Mouse (Mus musculus) heart, adult 8-10 months (tissue): ENCODE measurements around the gene Slc35f1. TPM values are rescaled to one million over a fixed set of nuclear protein-coding genes. Genes with fewer than 3 reads are reported as not detected.

Experiments
- DNase-seq: peaks from one replicate; pipeline ENCODE4 v3.0.0; 2022; ENCODE audit warnings: low spot score
- total RNA-seq, 4 experiments: library from RNA; stranded (reverse); gene quantifications; 2 replicates each; pipeline ENCODE4 v1.2.4; 2022

Gene Slc35f1
- total RNA-seq, 4 experiments from 2014 or later: 0.66 to 0.88 (median 0.74) TPM

DNA sequence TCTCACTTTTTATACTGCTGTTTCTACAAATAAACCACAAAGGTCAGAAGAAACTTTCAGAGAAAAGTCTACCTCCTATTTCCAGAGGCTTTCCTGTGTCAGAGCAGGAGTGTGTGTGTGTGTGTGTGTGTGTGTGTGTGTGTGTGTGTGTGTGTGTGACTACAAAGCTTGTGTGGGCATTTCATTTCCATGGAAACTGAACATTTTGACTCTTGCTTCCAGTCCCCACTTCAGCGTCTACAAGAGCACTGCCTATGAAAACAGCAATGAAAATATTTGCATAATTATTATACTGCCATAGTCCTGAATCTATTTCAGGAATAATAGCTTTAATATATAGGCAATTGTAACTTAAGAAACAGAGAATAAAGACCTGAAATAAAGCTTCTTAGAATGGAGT, 241.8 kb downstream of the Slc35f1 start:
- DNase-seq: no peak

DNA sequence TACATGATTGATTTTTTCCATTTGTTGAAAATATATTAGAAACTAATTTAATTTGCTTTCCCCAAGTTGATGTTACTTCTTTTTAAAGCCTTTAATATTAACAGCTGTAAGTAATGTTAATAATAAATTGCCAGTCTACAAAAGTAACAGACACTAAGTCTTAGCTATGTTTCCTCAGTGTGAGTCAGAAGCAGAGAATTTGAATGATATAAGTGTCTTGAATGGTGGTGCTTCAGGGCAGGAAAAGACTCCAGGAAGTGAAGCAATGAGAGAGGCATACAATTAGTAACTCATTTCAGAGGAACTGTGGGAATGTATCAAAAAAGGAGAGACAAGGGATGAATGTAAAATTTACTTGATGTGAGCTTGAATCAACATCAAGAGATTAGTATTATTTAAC, 244.3 kb downstream of the Slc35f1 start:
- DNase-seq: no peak

DNA sequence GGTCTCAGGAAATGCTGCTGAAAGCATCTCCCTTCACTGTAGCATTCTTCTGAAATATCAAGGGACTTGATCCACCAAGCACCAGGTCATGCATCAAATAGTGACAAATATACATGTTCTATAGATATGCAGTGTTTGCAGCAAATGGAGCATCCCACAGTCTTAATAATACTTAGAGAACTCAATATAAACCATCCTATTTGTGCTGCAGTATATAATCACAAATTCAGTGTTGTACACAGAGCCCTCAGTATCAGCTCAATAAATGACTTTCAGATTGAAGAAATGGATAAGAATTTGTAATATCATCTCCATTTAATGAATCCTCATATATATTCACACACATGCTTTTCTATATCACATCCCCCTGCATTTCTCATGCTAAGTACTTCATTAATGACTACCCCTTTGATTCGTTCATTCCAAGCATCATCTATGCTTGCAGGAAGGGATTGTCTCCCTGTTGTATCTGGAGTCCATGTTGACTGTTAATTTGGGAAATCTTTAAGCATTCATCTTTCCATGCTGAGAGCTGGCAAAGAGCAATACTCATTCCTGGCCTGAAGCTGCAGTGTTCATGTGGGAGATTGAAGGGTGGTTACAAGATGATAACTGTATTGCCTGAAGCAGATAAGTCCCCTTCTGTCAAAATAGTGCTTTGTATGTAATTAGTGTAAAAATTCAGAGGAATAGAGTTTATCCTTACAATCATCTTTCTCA, 249.9 kb downstream of the Slc35f1 start:
- DNase-seq: no peak

DNA sequence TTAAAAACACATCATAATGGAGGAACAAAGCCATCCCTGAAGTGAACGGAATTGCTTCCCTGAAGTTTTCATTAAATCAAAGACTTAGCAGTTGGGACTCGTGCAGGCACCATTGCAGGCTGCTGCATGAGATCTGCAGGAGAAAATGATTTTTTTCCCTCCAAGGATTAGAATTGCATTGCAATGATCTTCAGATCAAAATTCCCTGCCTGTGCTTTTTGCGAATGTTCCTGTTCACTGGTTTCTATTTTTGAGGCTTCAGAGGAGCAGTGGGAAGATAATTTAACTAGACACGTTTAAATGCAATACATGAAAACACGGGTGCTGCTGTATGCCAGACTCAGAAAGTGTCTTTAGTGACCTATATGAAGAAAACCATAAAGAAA, 250.5 kb downstream of the Slc35f1 start:
- no peak for DNase-seq

DNA sequence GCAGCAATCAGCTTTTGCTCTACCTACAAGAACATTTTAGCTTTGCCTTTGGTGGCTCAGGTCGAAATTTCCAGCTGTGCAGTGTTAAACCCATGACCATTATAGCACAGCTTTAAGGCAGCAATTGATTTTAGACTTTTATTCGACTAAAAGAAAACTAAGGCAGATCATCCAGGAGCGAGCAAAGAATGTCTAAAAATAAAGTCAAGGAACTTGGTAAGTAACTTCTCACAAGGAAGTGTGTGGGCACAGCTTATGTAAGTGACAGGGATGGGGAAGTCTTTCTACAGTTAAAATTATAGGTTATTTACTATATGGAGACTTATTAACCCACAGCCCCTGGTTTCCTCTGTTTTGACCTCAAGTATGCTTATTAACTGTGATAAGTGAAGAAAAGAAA, 262.2 kb downstream of the Slc35f1 start:
- no peak for DNase-seq

DNA sequence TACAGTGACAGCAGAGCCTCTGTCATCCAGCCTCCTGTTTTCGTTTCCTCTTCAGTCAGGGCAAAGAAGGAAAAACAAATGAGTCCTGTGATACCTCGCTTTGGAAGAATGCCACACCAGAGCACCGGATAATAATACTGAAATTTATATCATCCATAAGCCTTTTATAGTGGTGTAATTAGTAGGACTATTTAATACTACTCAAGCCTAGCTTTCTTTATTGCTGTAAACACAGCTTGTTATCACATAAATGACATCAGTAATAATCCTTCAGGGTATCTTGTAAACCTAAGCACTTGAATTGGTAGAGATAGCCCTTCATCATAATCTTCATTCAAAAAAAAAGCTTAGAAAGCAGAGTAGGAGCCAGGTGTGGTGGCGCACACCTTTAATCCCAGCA, 266.4 kb downstream of the Slc35f1 start:
- DNase-seq: no peak

DNA sequence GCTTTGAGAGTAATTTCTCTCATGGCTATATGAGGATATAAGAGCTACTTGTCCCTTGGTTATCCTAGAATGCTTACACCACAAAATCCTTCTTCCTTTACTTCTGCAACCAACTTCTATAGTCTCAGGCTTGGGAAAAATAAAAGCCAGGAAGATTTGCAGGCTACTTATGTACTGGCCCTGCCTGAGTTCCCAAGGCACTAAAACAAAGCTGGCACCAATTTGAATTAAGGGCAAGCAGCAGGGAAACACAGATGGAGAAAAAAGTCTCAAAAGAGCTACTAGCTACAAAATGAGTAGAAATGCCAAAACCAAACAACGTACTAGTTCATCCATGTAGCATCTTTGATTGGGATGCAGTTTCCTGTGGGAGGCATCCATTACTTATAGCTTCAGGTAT, 288.9 kb downstream of the Slc35f1 start:
- DNase-seq: no peak

DNA sequence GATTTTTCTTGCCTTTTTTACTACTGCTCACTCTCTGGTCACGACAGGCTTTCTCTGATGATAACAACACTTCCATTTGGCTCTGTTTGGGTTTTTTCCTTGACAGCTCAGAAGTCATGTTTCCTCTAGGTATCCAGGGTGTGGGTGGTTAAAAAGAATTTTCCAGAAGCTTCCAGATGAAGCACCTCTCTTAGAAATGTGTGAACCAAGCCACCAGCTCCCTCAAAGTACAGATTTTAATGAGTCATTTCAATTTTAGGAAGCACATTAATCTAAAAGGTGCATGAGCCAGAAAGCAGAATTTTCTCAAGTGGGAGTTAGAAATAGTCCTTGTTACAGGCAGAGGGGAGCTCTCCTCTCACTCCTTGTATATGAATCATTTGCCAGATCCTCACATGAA, 292.5 kb downstream of the Slc35f1 start:
- DNase-seq: no peak

DNA sequence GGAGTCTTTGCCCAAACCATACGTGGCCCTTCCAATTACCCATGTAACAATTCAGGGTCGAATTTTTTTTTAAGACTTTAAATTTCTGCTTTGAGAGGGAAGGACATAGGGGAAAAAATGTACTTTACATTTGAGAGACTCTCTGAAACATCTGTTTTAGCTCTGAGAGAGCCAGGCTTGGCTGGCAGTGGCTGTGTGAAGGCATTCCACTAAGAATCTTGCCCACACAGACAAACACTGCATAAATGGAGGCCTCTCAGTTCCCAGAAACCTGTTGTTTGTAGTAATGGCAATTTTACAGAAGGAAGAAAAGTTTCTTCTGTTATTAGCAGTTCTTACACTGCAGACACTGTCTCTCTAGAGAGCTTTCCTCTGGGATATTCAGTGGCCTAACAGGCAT, 301.9 kb downstream of the Slc35f1 start:
- no peak for DNase-seq

DNA sequence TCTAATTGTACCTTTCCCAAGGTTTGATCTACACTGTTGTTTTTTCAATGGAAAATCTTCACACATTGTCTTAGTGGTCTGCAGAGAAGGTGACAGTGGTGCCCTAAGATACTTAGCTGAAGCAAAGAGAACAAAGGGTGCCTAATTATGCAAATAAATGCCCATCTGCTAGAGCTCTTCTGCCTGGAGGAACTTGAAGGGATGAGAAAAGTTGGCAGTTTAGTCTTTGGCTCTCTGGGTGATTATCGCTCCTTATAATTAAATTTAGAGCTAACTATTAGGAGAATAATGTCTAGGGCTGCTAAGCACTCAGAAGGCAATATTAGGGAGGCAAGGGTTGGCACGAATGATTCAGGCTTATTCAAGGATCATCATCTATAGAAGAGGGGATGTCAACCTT, 306.6 kb downstream of the Slc35f1 start:
- DNase-seq: no peak

DNA sequence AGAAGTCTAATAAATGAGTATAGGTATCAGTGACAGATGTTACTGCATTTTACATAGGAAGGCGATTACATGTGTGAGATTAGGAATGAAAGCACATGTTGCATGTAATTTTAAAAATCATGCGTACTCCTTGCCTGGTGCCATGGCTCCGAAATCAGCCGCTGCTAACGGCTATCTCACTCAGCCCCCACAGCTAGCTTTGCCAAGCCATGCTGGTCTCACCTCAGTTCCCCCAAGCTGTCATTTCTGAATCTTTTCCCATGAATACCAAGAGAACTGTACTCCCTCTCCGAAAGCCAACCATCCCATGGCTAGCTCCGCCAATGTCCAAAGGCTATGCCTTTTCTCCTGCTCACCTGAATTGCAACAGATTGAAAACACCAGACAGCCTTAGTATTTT, 310.8 kb downstream of the Slc35f1 start:
- no peak for DNase-seq

DNA sequence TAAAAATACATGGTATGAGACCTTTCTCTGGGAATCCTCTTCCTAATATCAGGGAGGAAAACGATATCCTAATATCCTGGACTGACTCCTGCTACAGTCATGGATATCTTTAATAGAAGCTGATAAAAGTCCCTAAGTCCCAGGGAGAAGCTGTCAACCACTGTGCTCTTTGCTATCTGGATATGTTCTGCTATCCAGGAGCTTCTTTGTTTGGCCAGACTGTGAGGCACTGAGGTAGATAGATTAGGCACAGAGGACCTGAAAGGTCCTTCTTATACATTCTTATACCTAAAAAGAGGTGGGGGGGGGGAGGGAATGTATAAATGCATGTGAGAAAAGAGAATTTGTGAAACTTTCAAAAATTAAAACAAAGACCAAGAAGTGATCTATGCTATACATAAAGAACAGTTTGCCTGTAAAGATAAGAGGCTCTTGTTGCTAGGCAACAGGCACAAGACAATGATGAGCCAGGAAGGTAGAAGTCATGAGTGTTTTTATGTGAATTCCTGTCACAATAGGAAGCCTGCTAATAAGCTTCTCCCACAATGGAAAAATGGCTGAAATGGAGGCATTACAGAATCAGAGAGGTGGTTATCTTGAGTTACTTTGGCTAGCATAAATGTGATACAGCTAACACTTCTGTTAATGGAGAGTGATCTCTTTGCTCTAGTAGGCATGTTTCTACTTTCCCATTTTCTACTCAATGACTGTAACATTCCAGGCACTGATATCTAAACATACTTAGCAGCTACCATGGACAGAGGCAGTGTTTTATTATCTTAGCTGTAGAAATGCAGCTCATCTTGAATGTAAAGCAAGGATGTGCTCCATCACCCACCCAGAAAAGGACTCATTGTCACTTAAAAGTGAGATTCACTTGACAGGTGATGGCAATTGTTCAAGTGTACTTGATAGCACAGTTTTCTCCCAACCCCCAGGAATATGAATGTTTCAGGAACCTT, 316.2 kb downstream of the Slc35f1 start:
- DNase-seq: no peak

DNA sequence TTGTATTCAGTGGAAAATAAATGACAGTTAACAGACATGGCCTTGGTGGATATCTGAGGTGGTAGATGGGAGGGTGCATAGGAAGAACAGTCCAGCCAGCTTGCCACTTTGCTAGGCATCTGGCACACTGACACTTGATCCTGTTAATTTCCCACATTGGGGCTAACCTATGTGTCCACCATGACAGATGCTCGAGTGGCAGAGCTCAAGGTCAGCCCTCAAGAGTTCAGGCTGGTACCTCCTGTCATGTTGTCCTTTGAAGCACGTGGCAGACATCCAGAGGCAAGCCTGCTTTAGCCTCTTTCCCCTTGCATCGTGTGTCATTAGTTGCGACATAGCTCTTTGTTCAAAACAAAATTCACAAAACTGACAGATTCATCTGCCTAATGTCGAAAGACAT, 323.5 kb downstream of the Slc35f1 start:
- no peak for DNase-seq

DNA sequence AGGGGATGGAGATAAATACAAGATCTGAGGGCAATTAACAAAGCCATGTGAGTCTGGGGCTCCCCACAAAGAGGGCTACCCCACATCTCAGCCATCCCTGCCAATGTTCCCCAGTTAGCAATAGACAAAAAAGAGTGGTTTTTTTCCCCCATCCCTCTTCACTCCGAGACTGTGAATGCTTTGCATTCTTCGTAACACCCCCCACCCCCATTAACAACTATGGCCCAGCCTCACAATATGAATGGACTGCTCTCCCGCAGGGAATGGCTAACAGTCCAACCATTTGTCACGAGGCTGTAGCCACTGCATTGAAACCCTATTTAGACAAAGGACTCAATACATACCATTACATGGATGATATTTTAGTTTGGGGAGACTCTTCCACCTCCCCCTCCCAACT, 338.1 kb downstream of the Slc35f1 start:
- no peak for DNase-seq

DNA sequence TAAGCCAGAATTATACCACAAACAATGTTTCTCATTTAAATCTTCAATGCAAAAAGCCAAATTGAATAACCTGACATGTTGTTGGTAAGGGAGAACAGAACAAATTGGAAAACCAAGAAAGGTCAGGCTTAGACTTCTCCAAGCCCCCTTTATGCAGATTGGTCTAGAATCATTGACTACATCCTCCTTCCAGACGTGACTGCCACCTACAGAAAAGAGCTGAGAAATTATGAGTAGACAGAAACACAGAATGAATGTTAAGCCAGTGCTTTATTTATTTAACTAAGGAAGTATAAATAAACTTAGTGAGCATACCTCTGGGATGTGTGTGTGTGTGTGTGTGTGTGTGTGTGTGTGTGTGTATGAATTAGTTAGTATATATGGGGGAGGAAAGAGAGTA, 344.9 kb downstream of the Slc35f1 start:
- DNase-seq: no peak

DNA sequence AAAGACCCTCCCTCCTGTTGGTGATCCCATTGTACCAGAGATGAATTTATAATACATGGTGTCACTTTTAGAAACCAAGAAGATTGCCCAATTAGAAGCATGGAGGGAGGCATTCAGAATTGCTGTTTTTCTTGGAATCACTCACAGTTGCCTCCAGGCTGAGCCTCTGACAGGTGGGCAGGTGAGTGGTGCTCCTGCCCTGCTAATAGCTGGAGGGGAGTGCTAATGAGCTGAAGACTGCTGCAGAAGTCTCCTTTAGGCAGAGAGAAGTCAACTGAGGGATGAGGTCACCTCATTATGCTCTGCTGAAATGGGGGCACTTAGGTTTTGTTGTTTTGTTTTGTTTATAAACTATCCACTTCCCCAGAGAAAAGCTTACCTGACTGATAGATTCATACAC, 355.6 kb downstream of the Slc35f1 start:
- no peak for DNase-seq

DNA sequence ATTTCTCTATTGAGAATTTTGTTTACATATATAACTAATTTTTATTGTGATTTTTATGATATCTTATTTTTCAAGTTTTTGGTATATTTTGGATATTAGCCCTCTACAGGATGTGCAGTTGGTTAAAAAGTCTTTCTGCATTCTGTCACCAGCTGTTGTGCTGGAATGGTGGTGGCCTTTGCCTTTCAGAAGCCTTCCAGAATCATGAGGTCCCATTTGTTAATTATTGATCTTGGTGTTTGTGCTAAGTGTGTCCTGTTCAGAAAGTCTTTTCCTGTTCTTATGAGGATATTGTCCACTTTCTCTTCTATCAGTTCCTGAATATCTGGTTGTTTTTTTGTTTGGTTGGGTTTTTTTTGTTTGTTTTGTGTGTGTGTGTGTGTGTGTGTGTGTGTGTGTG, 362.2 kb downstream of the Slc35f1 start:
- DNase-seq: no peak

DNA sequence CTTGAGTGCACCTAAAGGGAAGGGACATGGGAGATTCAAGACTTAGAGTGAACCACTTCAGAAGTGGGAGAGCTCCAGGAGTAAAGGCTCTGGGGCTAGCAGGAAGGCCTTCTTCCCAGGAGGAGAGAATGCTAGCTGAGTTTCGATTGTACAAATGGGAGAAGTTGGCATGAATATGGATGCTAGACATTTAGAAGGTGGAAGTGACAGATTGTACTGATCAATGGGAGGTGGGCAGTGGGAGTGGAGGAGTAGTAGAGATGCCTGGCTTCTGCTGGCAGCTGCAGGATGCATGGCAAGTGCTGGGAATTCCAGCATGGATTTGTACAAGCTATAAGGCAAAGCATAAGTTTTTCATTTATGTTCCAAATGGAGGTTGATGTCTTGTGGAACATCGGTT, 370.4 kb downstream of the Slc35f1 start:
- no peak for DNase-seq

DNA sequence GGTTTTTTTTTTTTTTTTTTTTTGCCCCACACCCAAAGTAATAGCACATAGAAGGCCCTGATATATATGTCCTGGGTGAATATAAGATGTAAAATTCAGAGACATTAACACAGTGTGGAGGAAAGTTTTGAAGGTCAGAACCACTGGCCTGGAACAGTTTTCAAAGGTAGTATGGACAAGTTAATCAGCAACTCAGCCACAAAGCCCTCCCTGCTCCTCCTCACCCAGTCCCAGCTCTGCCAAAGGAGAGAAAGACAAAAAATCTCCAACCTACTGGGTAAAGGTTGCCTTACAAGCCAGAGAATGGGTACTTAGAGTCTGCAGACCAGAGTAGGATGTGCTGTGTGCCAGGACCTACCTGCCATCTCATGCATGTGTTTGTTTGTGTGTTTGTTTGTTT, 372.4 kb downstream of the Slc35f1 start:
- DNase-seq: no peak

DNA sequence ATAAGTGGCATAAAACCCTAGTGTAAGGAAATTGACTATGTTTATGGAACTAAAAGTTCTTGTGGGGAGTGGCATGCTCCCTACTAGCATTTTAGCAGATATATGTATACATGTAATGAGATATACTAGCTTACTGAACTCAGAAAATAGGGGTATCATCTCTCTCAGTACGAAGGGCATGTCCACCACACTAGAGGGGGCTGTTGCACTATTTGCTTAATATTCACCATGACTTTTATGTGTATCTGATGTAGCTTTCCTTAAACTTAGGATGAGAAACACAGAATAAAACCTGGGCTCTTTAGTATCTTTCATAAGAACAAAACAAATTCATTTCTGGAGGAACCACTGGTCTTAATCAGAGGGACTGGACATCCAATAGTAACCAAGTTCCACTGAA, 397.5 kb downstream of the Slc35f1 start:
- DNase-seq: peak; percentile 10

DNA sequence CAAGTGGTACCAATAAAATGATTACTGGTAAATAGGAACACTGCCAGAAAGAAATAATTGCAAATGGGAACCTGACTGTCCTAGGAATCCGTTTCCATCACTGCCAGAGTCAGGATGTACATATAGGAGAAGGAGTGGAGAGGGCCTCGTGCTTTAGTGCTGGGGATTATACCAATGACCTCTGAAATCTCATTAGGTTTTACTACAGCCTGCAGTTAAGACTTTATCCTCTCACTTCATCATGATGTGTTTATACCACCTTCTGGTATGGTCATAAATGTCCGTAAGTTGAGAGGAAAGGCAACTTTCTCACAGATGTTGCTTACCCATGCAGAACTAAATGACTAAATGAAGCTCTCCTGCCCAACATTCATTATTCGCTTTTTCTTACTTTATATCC, 401.2 kb downstream of the Slc35f1 start:
- DNase-seq: no peak

DNA sequence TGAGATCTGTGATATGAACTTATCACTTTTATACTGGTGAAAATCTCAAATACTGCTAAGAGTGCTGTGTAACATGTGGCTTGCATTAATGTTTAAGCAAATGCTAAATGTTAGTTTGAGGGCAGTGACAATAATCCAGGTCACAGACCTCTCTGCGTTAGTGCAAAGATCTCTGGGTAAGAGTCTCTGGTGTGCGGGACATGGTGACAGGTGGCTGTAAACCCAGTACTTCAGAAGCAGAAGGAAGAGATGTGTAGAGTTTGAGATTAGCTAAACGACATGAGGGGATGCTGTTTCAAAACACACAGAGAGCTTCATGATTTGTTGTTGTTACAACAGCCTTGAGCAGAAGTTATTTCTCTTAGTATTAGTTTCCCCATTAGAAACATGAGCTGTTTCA, 406.1 kb downstream of the Slc35f1 start:
- no peak for DNase-seq

DNA sequence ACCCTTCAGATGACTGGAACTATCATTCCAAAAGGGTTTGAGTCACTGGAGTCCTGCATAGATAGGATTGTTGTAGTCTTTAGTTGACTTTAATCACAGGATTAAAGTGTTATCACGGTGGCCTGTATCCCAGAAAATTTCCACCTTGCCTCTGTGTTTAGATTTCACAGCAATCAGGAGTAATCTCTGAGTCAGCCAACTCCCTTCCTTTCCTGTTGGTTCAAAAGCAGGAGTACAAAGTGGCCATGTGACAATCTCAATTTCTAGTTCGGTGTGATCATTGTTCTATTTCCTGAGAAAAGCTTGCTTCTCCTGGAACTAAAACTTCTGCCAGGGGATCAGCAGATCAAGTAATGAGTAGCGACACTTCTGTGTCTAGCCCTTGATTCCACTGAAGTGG, 410.5 kb downstream of the Slc35f1 start:
- peak; percentile 36 for DNase-seq
